Mouse (Mus musculus): ENCODE results near the gene Mdp1. TPM values are rescaled to one million over a fixed set of nuclear protein-coding genes. Genes with fewer than 3 reads are reported as not detected.

The Mdp1 gene
- total and polyA plus RNA-seq, 3 experiments, result 12.2 to 45.8 (median 18.4) TPM

- Histone ChIP-seq H3K27me3 (ENCODE audit: insufficient read depth, low read length) (no peaks in the 10 kb centered on the region), H3K9me3 (replicated peaks) (no peaks in the 10 kb centered on the region), H3K36me3 (replicated peaks) (peaks cover 55% of the 10 kb centered on the region), H3K4me1 (ENCODE audit: insufficient read depth, low read depth, low read length) (peaks cover 41% of the 10 kb centered on the region), H3K4me3 (ENCODE audit: low read depth, low read length) (peak within 1 kb of the TSS; percentile 76)
- ATAC-seq (ENCODE audit: extremely low read depth, insufficient number of reproducible peaks, low FRiP score, poor library complexity, severe bottlenecking) (peak; percentile 95), DNase-seq (ENCODE audit: low spot score) (peak; percentile 66)
- peak; percentile 82; the same call in 1 of the 2 replicates for TF ChIP-seq POLR2AphosphoS5 (IDR thresholded peaks at IDR 0.05; ENCODE audit: insufficient replicate concordance, low read depth, low read length)
- no peak for TF ChIP-seq GATA1 (IDR thresholded peaks at IDR 0.05; ENCODE audit: borderline replicate concordance, low read length)
Observed at GRCm38 (mm10) chr14:55671833-55672740, 11.8 kb upstream of the Mdp1 start, which contains the start of the genes Gmpr2 and Nedd8. TSS of gene Gmpr2 (plus strand) at chr14:55671941. TSS of gene Nedd8 (minus strand) at chr14:55672124.

GRCm38 (mm10) chr14:55671486-55671832 is 11.2 kb upstream of the Mdp1 start:
- DNase-seq (ENCODE audit: low spot score), result peak; percentile 31
- Histone ChIP-seq H3K9me3 (replicated peaks) (no peaks in the 10 kb centered on the region), H3K4me1 (ENCODE audit: insufficient read depth, low read depth, low read length) (peaks cover 45% of the 10 kb centered on the region), H3K4me3 (ENCODE audit: low read depth, low read length) (peak overlapping the region; percentile 76), H3K27me3 (ENCODE audit: insufficient read depth, low read length) (no peaks in the 10 kb centered on the region), H3K36me3 (replicated peaks) (peaks cover 54% of the 10 kb centered on the region)
- TF ChIP-seq TAL1 (conservative IDR thresholded peaks at IDR 0.05; ENCODE audit: low read depth, low read length), result no peak
- no peak for TF ChIP-seq GATA2 (IDR thresholded peaks at IDR 0.05; ENCODE audit: borderline replicate concordance, low read depth, low read length)
- TF ChIP-seq POLR2AphosphoS5 (IDR thresholded peaks at IDR 0.05; ENCODE audit: insufficient replicate concordance, low read depth, low read length), result no peak
- no peak for TF ChIP-seq GATA1 (IDR thresholded peaks at IDR 0.05; ENCODE audit: borderline replicate concordance, low read length)
- no peak for TF ChIP-seq CTCF (IDR thresholded peaks at IDR 0.05; ENCODE audit: low read depth, low read length)
- no peak for ATAC-seq (ENCODE audit: extremely low read depth, insufficient number of reproducible peaks, low FRiP score, poor library complexity, severe bottlenecking)

GRCm38 (mm10) chr14:55660636-55661035 is 328 bp upstream of the Mdp1 start:
- Histone ChIP-seq H3K9me3 (replicated peaks) (no peaks in the 10 kb centered on the region), H3K4me1 (ENCODE audit: insufficient read depth, low read depth, low read length) (peaks cover 22% of the 10 kb centered on the region), H3K4me3 (ENCODE audit: low read depth, low read length) (peak overlapping the region; percentile 72), H3K36me3 (replicated peaks) (peaks cover 70% of the 10 kb centered on the region), H3K27me3 (ENCODE audit: insufficient read depth, low read length) (no peaks in the 10 kb centered on the region)
- DNase-seq (ENCODE audit: low spot score) (no peak), ATAC-seq (ENCODE audit: extremely low read depth, insufficient number of reproducible peaks, low FRiP score, poor library complexity, severe bottlenecking) (no peak)
- TF ChIP-seq POLR2AphosphoS5 (IDR thresholded peaks at IDR 0.05; ENCODE audit: insufficient replicate concordance, low read depth, low read length), result no peak
- no peak for TF ChIP-seq GATA2 (IDR thresholded peaks at IDR 0.05; ENCODE audit: borderline replicate concordance, low read depth, low read length)
- TF ChIP-seq CTCF (IDR thresholded peaks at IDR 0.05; ENCODE audit: low read depth, low read length), result no peak
- TF ChIP-seq TAL1 (conservative IDR thresholded peaks at IDR 0.05; ENCODE audit: low read depth, low read length), result no peak
- TF ChIP-seq GATA1 (IDR thresholded peaks at IDR 0.05; ENCODE audit: borderline replicate concordance, low read length), result no peak

GRCm38 (mm10) chr14:55658011-55658410 is 2.3 kb downstream of the Mdp1 start:
- Histone ChIP-seq H3K4me1 (ENCODE audit: insufficient read depth, low read depth, low read length) (peaks cover 22% of the 10 kb centered on the region), H3K9me3 (replicated peaks) (no peaks in the 10 kb centered on the region), H3K4me3 (ENCODE audit: low read depth, low read length) (no peak overlapping the region), H3K27me3 (ENCODE audit: insufficient read depth, low read length) (no peaks in the 10 kb centered on the region), H3K36me3 (replicated peaks) (peaks cover 46% of the 10 kb centered on the region)
- DNase-seq (ENCODE audit: low spot score) (no peak), ATAC-seq (ENCODE audit: extremely low read depth, insufficient number of reproducible peaks, low FRiP score, poor library complexity, severe bottlenecking) (no peak)
- TF ChIP-seq GATA2 (IDR thresholded peaks at IDR 0.05; ENCODE audit: borderline replicate concordance, low read depth, low read length), result no peak
- TF ChIP-seq TAL1 (conservative IDR thresholded peaks at IDR 0.05; ENCODE audit: low read depth, low read length), result no peak
- no peak for TF ChIP-seq GATA1 (IDR thresholded peaks at IDR 0.05; ENCODE audit: borderline replicate concordance, low read length)
- TF ChIP-seq CTCF (IDR thresholded peaks at IDR 0.05; ENCODE audit: low read depth, low read length), result no peak
- no peak for TF ChIP-seq POLR2AphosphoS5 (IDR thresholded peaks at IDR 0.05; ENCODE audit: insufficient replicate concordance, low read depth, low read length)

- DNase-seq (ENCODE audit: low spot score) (no peak), ATAC-seq (ENCODE audit: extremely low read depth, insufficient number of reproducible peaks, low FRiP score, poor library complexity, severe bottlenecking) (no peak)
- Histone ChIP-seq H3K27me3 (ENCODE audit: insufficient read depth, low read length) (no peaks in the 10 kb centered on the region), H3K4me1 (ENCODE audit: insufficient read depth, low read depth, low read length) (peaks cover 22% of the 10 kb centered on the region), H3K4me3 (ENCODE audit: low read depth, low read length) (no peak overlapping the region), H3K9me3 (replicated peaks) (no peaks in the 10 kb centered on the region), H3K36me3 (replicated peaks) (peaks cover 36% of the 10 kb centered on the region)
- no peak for TF ChIP-seq GATA2 (IDR thresholded peaks at IDR 0.05; ENCODE audit: borderline replicate concordance, low read depth, low read length)
- TF ChIP-seq GATA1 (IDR thresholded peaks at IDR 0.05; ENCODE audit: borderline replicate concordance, low read length), result no peak
- no peak for TF ChIP-seq POLR2AphosphoS5 (IDR thresholded peaks at IDR 0.05; ENCODE audit: insufficient replicate concordance, low read depth, low read length)
- TF ChIP-seq CTCF (IDR thresholded peaks at IDR 0.05; ENCODE audit: low read depth, low read length), result no peak
- no peak for TF ChIP-seq TAL1 (conservative IDR thresholded peaks at IDR 0.05; ENCODE audit: low read depth, low read length)
Observed at GRCm38 (mm10) chr14:55656935-55657334, 3.4 kb downstream of the Mdp1 start.

- Histone ChIP-seq H3K9me3 (replicated peaks) (no peaks in the 10 kb centered on the region), H3K4me1 (ENCODE audit: insufficient read depth, low read depth, low read length) (peaks cover 9% of the 10 kb centered on the region), H3K27me3 (ENCODE audit: insufficient read depth, low read length) (no peaks in the 10 kb centered on the region), H3K4me3 (ENCODE audit: low read depth, low read length) (no peak overlapping the region), H3K36me3 (replicated peaks) (peaks cover 30% of the 10 kb centered on the region)
- TF ChIP-seq GATA1 (IDR thresholded peaks at IDR 0.05; ENCODE audit: borderline replicate concordance, low read length), result no peak
- no peak for TF ChIP-seq CTCF (IDR thresholded peaks at IDR 0.05; ENCODE audit: low read depth, low read length)
- TF ChIP-seq GATA2 (IDR thresholded peaks at IDR 0.05; ENCODE audit: borderline replicate concordance, low read depth, low read length), result no peak
- TF ChIP-seq TAL1 (conservative IDR thresholded peaks at IDR 0.05; ENCODE audit: low read depth, low read length), result no peak
- TF ChIP-seq POLR2AphosphoS5 (IDR thresholded peaks at IDR 0.05; ENCODE audit: insufficient replicate concordance, low read depth, low read length), result no peak
- DNase-seq (ENCODE audit: low spot score) (no peak), ATAC-seq (ENCODE audit: extremely low read depth, insufficient number of reproducible peaks, low FRiP score, poor library complexity, severe bottlenecking) (no peak)
Observed at GRCm38 (mm10) chr14:55651528-55651927, 8.8 kb downstream of the Mdp1 start.
